Mouse (Mus musculus): Measurements from ENCODE around the gene Slc16a14. TPM values are rescaled to one million over a fixed set of nuclear protein-coding genes. Genes with fewer than 3 reads are reported as not detected.

The Slc16a14 gene
- polyA plus RNA-seq, 1 experiment from 2014 or later = 0.34 TPM

GRCm38 (mm10) chr1:84879571-84880120 is 55.3 kb downstream of the Slc16a14 start:
- no peak overlapping the region for H3K4me3 ChIP-seq
- ATAC-seq (ENCODE audit: low FRiP score, low read depth) = no peak
- no peaks in the 10 kb centered on the region for H3K4me1 ChIP-seq
- no peak overlapping the region for H3K9ac ChIP-seq
- H3K36me3 ChIP-seq = no peaks in the 10 kb centered on the region
- no peak overlapping the region for H3K4me2 ChIP-seq (replicated peaks)
- no peaks in the 10 kb centered on the region for H3K27me3 ChIP-seq
- WGBS = 92% methylated on average over 8 of the region's 8 CpGs
- no peaks in the 10 kb centered on the region for H3K9me3 ChIP-seq
- no peak overlapping the region for H3K27ac ChIP-seq

- no peaks in the 10 kb centered on the region for H3K4me1 ChIP-seq
- H3K9me3 ChIP-seq = no peaks in the 10 kb centered on the region
- ATAC-seq (ENCODE audit: low FRiP score, low read depth) = no peak
- 78% methylated on average over 2 of the region's 2 CpGs for WGBS
- H3K27me3 ChIP-seq = no peaks in the 10 kb centered on the region
- H3K4me3 ChIP-seq = no peak overlapping the region
- H3K4me2 ChIP-seq (replicated peaks) = no peak overlapping the region
- no peak overlapping the region for H3K9ac ChIP-seq
- H3K27ac ChIP-seq = no peak overlapping the region
- H3K36me3 ChIP-seq = no peaks in the 10 kb centered on the region
Measured at GRCm38 (mm10) chr1:84877590-84877989, 57.3 kb downstream of the Slc16a14 start.

DNA sequence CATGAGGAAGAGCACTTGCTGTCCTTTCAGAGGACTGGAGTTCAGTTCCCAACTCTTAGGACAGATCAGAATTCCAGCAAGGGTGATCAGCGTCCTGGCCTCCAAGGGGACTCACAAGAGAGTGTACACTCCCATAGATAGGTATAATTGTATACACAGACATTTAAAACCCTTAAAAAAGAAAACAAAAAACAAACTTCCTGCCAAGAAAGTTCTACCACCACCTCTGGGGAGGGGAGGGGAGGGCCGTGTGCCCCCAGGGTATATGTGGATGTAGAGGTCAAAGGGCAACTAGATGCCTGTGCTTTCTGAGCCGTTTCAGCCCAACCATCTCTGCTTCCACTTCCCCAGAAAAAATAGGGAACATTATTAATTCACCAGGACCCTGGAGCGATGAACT is 62.0 kb downstream of the Slc16a14 start:
- no peak overlapping the region for H3K9ac ChIP-seq
- H3K9me3 ChIP-seq = no peaks in the 10 kb centered on the region

GRCm38 (mm10) chr1:84872105-84872504 is 62.8 kb downstream of the Slc16a14 start:
- no peak overlapping the region for H3K27ac ChIP-seq
- H3K4me2 ChIP-seq (replicated peaks) = no peak overlapping the region
- H3K9me3 ChIP-seq = no peaks in the 10 kb centered on the region
- H3K27me3 ChIP-seq = no peaks in the 10 kb centered on the region
- WGBS = 18% methylated on average over 3 of the region's 3 CpGs
- ATAC-seq (ENCODE audit: low FRiP score, low read depth) = no peak
- H3K4me3 ChIP-seq = no peak overlapping the region
- no peaks in the 10 kb centered on the region for H3K4me1 ChIP-seq
- H3K9ac ChIP-seq = no peak overlapping the region
- no peaks in the 10 kb centered on the region for H3K36me3 ChIP-seq

More for the DNA sequence above, 62.0 kb downstream of the Slc16a14 start:
- Histone ChIP-seq H3K36me3 (no peaks in the 10 kb centered on the region), H3K27ac (no peak overlapping the region), H3K27me3 (no peaks in the 10 kb centered on the region), H3K4me1 (no peaks in the 10 kb centered on the region), H3K4me2 (replicated peaks) (no peak overlapping the region), H3K4me3 (no peak overlapping the region)
- WGBS = 71% methylated on average over 4 of the region's 4 CpGs
- ATAC-seq (ENCODE audit: low FRiP score, low read depth) = no peak

DNA sequence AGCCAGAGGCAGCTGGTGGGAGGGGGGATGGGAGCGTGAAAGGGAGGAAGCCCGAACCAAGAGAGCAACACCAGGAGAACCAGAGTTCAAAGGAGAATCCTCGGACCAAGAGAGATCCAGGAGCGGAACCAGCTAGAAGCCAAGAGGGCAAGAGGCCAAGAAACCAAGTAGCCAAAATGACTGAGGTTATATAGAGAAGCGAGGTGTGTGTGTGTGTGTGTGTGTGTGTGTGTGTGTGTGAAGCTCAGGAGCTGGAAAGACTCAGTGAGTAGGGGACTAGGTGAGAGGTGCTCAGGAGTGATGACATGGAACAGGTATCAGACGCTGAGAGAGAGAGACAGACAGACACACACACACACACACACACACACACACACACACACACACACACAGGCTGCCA is 63.8 kb downstream of the Slc16a14 start:
- ATAC-seq (ENCODE audit: low FRiP score, low read depth) = no peak

GRCm38 (mm10) chr1:84869498-84869897 is 65.4 kb downstream of the Slc16a14 start:
- H3K9me3 ChIP-seq = no peaks in the 10 kb centered on the region
- H3K27ac ChIP-seq = no peak overlapping the region
- no peak overlapping the region for H3K9ac ChIP-seq
- WGBS = 53% methylated on average over 7 of the region's 7 CpGs
- H3K4me1 ChIP-seq = no peaks in the 10 kb centered on the region
- H3K36me3 ChIP-seq = no peaks in the 10 kb centered on the region
- no peak overlapping the region for H3K4me2 ChIP-seq (replicated peaks)
- no peaks in the 10 kb centered on the region for H3K27me3 ChIP-seq
- ATAC-seq (ENCODE audit: low FRiP score, low read depth) = no peak
- no peak overlapping the region for H3K4me3 ChIP-seq

More for the DNA sequence above, 63.8 kb downstream of the Slc16a14 start:
- Histone ChIP-seq H3K4me2 (replicated peaks) (no peak overlapping the region), H3K27ac (no peak overlapping the region), H3K4me3 (no peak overlapping the region), H3K9ac (no peak overlapping the region), H3K27me3 (no peaks in the 10 kb centered on the region), H3K36me3 (no peaks in the 10 kb centered on the region), H3K4me1 (no peaks in the 10 kb centered on the region), H3K9me3 (no peaks in the 10 kb centered on the region)
- 62% methylated on average over 5 of the region's 6 CpGs for WGBS

- Histone ChIP-seq H3K27me3 (no peaks in the 10 kb centered on the region), H3K9me3 (no peaks in the 10 kb centered on the region), H3K27ac (no peak overlapping the region), H3K36me3 (no peaks in the 10 kb centered on the region), H3K4me1 (no peaks in the 10 kb centered on the region), H3K4me2 (replicated peaks) (no peak overlapping the region), H3K9ac (no peak overlapping the region), H3K4me3 (no peak overlapping the region)
- ATAC-seq (ENCODE audit: low FRiP score, low read depth) = no peak
- 61% methylated on average over 4 of the region's 4 CpGs for WGBS
Measured at GRCm38 (mm10) chr1:84868841-84869240, 66.1 kb downstream of the Slc16a14 start.

DNA sequence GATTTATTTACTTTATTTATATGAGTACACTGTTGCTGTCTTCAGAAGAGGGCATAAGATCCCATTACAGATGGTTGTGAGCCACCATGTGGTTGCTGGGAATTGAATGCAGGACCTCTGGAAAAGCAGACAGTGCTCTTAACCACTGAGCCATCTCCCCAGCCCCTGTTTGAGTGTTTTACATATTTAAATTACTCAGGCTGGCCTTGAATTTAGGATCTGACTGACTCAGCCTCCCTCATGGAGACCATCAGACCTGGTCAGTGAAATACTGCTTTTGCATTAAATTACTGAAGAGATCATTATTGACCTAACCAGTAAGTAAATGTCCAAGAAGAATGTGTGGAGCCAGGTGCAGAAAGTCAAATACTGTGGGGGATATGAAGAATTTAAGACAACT is 66.6 kb downstream of the Slc16a14 start:
- no peak overlapping the region for H3K4me2 ChIP-seq (replicated peaks)
- H3K9me3 ChIP-seq = no peaks in the 10 kb centered on the region
- H3K4me1 ChIP-seq = no peaks in the 10 kb centered on the region
- no peaks in the 10 kb centered on the region for H3K27me3 ChIP-seq
- ATAC-seq (ENCODE audit: low FRiP score, low read depth) = no peak
- H3K27ac ChIP-seq = no peak overlapping the region
- H3K36me3 ChIP-seq = no peaks in the 10 kb centered on the region
- H3K9ac ChIP-seq = no peak overlapping the region
- H3K4me3 ChIP-seq = no peak overlapping the region

- no peak overlapping the region for H3K4me2 ChIP-seq (replicated peaks)
- no peaks in the 10 kb centered on the region for H3K36me3 ChIP-seq
- no peak overlapping the region for H3K27ac ChIP-seq
- 91% methylated on average over 3 of the region's 3 CpGs for WGBS
- no peaks in the 10 kb centered on the region for H3K4me1 ChIP-seq
- no peak overlapping the region for H3K9ac ChIP-seq
- no peaks in the 10 kb centered on the region for H3K9me3 ChIP-seq
- H3K27me3 ChIP-seq = no peaks in the 10 kb centered on the region
- no peak for ATAC-seq (ENCODE audit: low FRiP score, low read depth)
- no peak overlapping the region for H3K4me3 ChIP-seq
Measured at GRCm38 (mm10) chr1:84866706-84867230, 68.2 kb downstream of the Slc16a14 start.

- no peak for ATAC-seq (ENCODE audit: low FRiP score, low read depth)
- Histone ChIP-seq H3K27me3 (no peaks in the 10 kb centered on the region), H3K9ac (no peak overlapping the region), H3K36me3 (no peaks in the 10 kb centered on the region), H3K27ac (no peak overlapping the region), H3K4me1 (no peaks in the 10 kb centered on the region), H3K4me2 (replicated peaks) (no peak overlapping the region), H3K9me3 (no peaks in the 10 kb centered on the region), H3K4me3 (no peak overlapping the region)
- WGBS = 84% methylated on average over 6 of the region's 6 CpGs
Measured at GRCm38 (mm10) chr1:84866231-84866630, 68.7 kb downstream of the Slc16a14 start.

GRCm38 (mm10) chr1:84864645-84865044 is 70.3 kb downstream of the Slc16a14 start:
- Histone ChIP-seq H3K4me1 (no peaks in the 10 kb centered on the region), H3K27me3 (no peaks in the 10 kb centered on the region), H3K9me3 (no peaks in the 10 kb centered on the region), H3K4me2 (replicated peaks) (no peak overlapping the region), H3K36me3 (no peaks in the 10 kb centered on the region), H3K9ac (no peak overlapping the region), H3K4me3 (no peak overlapping the region), H3K27ac (no peak overlapping the region)
- no peak for ATAC-seq (ENCODE audit: low FRiP score, low read depth)
- WGBS = 44% methylated on average over 2 of the region's 2 CpGs

- ATAC-seq (ENCODE audit: low FRiP score, low read depth) = no peak
- H3K27me3 ChIP-seq = no peaks in the 10 kb centered on the region
- no peak overlapping the region for H3K4me3 ChIP-seq
- no peaks in the 10 kb centered on the region for H3K9me3 ChIP-seq
- H3K27ac ChIP-seq = no peak overlapping the region
- H3K36me3 ChIP-seq = no peaks in the 10 kb centered on the region
- no peak overlapping the region for H3K9ac ChIP-seq
- WGBS = 60% methylated on average over 1 of the region's 1 CpGs
- H3K4me1 ChIP-seq = no peaks in the 10 kb centered on the region
- no peak overlapping the region for H3K4me2 ChIP-seq (replicated peaks)
Measured at GRCm38 (mm10) chr1:84861255-84861630, 73.7 kb downstream of the Slc16a14 start.
